Mouse (Mus musculus) forebrain, embryonic 11.5 days (tissue): Measurements from ENCODE around the gene Slc22a23. TPM values are rescaled to one million over a fixed set of nuclear protein-coding genes. Genes with fewer than 3 reads are reported as not detected.
A peak's percentile ranks its signal among the peaks of the same experiment; 100 is the strongest.

Experiments
- ATAC-seq: fragments of 200-750 bp; cut with Nextera tagmentation; replicated peaks from 2 replicates; pipeline ENCODE4 v1.8.0; 2017; ENCODE audit warnings: moderate TSS enrichment; ENCODE audit not compliant: low FRiP score
- DNase-seq: peaks from one replicate; pipeline ENCODE4 v3.0.0-alpha.2; 2017; ENCODE audit warnings: low spot score
- H3K27ac ChIP-seq: fragments of 300-500 bp; sonication (generic); 2 replicates; pipeline ENCODE4 v1.5.1; 2014; ENCODE audit warnings: low read depth, low read length
- H3K27me3 ChIP-seq: fragments of 300-500 bp; sonication (generic); 2 replicates; pipeline ENCODE4 v1.6.1; 2014; ENCODE audit warnings: mild to moderate bottlenecking, low read length, mixed read lengths; ENCODE audit not compliant: control insufficient read depth, insufficient read depth
- H3K36me3 ChIP-seq: fragments of 300-500 bp; sonication (generic); 2 replicates; pipeline ENCODE4 v1.6.1; 2014; ENCODE audit warnings: mild to moderate bottlenecking, low read length, moderate library complexity, mixed read lengths; ENCODE audit not compliant: control insufficient read depth, insufficient read depth
- H3K4me1 ChIP-seq: fragments of 300-500 bp; sonication (generic); replicated peaks from 2 replicates; pipeline ENCODE4 v1.6.1; 2014; ENCODE audit warnings: low read length, mixed read lengths; ENCODE audit not compliant: control insufficient read depth, insufficient read depth
- H3K4me2 ChIP-seq: fragments of 300-500 bp; sonication (generic); 2 replicates; pipeline ENCODE4 v1.6.1; 2014; ENCODE audit warnings: low read depth, mild to moderate bottlenecking, low read length, moderate library complexity, mixed read lengths; ENCODE audit not compliant: severe bottlenecking
- H3K4me3 ChIP-seq: fragments of 300-500 bp; sonication (generic); 2 replicates; pipeline ENCODE4 v1.5.1; 2014; ENCODE audit warnings: low read depth, low read length
- H3K9ac ChIP-seq: fragments of 300-500 bp; sonication (generic); 2 replicates; pipeline ENCODE4 v1.6.1; 2014; ENCODE audit warnings: low read length
- H3K9me3 ChIP-seq: fragments of 300-500 bp; sonication (generic); 2 replicates; pipeline ENCODE4 v1.6.1; 2016; ENCODE audit warnings: low read length, mixed read lengths; ENCODE audit not compliant: control insufficient read depth
- WGBS: fragments of 180-500 bp; shearing (Covaris S2); extraction: QIAGEN DNeasy Blood & Tissue Kit; methylation state at CpG from one replicate; pipeline ENCODE4 v1.1.7; 2014; 5-methylcytosine and 5-hydroxymethylcytosine counted together
- polyA plus RNA-seq: library from polyadenylated mRNA; unstranded; fragments of >200 nt; fragmentation: Nextera tagmentation; extraction: Ambion mirVana; gene quantifications from 2 replicates; pipeline ENCODE4 v1.2.1, GENCODE M21; 2014

Gene Slc22a23
- polyA plus RNA-seq, 1 experiment from 2014 or later: 16.9 TPM

DNA sequence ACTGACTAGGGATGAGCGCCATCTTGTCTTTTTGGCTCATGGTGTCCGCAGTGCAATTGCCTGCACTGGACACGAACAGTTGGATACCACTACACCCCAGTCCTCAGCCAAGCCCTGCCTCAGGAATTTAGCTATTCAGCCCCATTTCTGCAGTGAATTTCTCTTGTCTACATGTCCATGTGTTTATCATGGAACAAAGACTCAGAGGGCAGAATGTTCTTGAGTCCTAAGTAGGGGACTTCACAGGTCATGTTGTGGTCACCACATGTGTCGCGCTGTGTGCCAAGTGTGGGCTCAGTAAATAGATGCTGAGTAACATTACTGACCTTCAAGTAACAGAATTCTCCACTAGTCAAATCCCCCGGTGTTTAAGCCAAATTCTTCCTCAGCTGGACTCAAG, 109.9 kb downstream of the Slc22a23 start:
- Histone ChIP-seq H3K9ac (no peak overlapping the region), H3K4me1 (peaks cover 23% of the 10 kb centered on the region), H3K9me3 (no peaks in the 10 kb centered on the region), H3K4me3 (no peak overlapping the region), H3K4me2 (no peak overlapping the region), H3K27ac (no peak overlapping the region), H3K36me3 (no peaks in the 10 kb centered on the region), H3K27me3 (no peaks in the 10 kb centered on the region)
- WGBS: 93% methylated on average over 6 of the region's 6 CpGs
- DNase-seq: no peak
- no peak for ATAC-seq

DNA sequence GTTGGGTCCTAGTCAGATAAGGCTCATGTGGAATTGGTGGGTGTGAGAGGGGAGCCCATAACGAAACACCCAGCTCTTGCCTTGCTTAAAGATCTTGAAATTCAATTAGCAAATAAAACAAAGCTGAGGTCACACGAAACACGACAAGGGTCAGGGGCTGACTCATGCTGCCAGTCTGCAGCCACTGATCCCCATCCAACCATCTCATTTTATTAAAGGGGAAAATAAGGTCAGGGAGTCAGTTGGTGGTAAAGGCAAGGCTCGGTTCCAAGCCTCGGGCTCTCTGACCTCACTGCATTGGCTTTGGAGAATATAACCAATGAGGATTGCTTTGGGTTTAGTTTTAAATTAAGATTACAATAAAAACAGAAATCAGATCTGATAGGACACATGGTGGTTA, 110.5 kb downstream of the Slc22a23 start:
- Histone ChIP-seq H3K27me3 (no peaks in the 10 kb centered on the region), H3K4me2 (no peak overlapping the region), H3K9ac (no peak overlapping the region), H3K9me3 (no peaks in the 10 kb centered on the region), H3K4me3 (no peak overlapping the region), H3K4me1 (peaks cover 20% of the 10 kb centered on the region), H3K27ac (no peak overlapping the region), H3K36me3 (no peaks in the 10 kb centered on the region)
- no peak for DNase-seq
- ATAC-seq: no peak
- WGBS: 35% methylated on average over 5 of the region's 5 CpGs

DNA sequence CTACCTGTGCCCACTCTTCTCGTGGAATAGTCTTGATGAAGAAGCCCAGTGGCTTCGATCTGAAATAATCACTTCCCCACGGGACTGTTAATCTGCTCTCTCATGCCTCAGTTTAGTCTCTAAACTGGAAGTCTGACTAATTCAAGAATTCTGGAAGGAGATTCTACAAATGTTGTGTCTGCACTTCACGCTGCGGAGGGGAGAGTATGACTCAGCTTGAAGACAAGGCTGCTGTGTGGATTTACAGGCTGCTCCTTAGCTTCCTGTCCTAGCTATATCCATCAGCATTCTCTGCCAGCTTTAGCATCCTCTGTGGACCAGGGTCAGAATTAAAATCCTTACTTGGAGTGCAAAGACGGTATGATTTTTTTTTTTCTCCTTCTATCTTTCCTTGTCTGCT, 112.0 kb downstream of the Slc22a23 start:
- Histone ChIP-seq H3K27ac (no peak overlapping the region), H3K4me1 (peaks cover 7% of the 10 kb centered on the region), H3K9ac (no peak overlapping the region), H3K36me3 (no peaks in the 10 kb centered on the region), H3K27me3 (no peaks in the 10 kb centered on the region), H3K4me2 (no peak overlapping the region), H3K4me3 (no peak overlapping the region), H3K9me3 (no peaks in the 10 kb centered on the region)
- WGBS: 86% methylated on average over 6 of the region's 6 CpGs
- ATAC-seq (no peak), DNase-seq (no peak)

DNA sequence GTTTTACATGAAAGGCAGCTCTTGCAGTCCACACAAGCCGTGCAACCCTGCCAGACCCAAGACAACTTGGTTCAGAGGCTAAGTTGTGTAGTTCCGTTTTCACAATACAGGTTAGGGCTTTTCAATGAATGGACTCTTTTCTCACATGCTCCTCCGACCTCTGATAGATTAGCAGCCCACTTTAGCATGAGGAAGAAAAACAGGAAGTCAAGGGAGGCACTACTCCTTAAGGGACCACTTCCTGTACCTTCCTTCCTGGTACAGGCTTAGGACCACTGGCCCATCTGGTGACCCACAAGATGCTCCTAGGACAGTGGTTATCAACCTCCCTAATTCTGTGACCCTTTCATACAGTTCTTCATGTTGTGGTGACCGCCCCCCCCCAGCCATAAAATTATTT, 116.1 kb downstream of the Slc22a23 start:
- no peaks in the 10 kb centered on the region for H3K27me3 ChIP-seq
- no peaks in the 10 kb centered on the region for H3K36me3 ChIP-seq
- no peak overlapping the region for H3K4me2 ChIP-seq
- no peak for ATAC-seq
- H3K9ac ChIP-seq: no peak overlapping the region
- no peak overlapping the region for H3K4me3 ChIP-seq
- peaks cover 5% of the 10 kb centered on the region; the same call in 1 of the 2 replicates for H3K4me1 ChIP-seq
- WGBS: 69% methylated on average over 4 of the region's 4 CpGs
- H3K9me3 ChIP-seq: no peaks in the 10 kb centered on the region
- H3K27ac ChIP-seq: no peak overlapping the region
- no peak for DNase-seq

DNA sequence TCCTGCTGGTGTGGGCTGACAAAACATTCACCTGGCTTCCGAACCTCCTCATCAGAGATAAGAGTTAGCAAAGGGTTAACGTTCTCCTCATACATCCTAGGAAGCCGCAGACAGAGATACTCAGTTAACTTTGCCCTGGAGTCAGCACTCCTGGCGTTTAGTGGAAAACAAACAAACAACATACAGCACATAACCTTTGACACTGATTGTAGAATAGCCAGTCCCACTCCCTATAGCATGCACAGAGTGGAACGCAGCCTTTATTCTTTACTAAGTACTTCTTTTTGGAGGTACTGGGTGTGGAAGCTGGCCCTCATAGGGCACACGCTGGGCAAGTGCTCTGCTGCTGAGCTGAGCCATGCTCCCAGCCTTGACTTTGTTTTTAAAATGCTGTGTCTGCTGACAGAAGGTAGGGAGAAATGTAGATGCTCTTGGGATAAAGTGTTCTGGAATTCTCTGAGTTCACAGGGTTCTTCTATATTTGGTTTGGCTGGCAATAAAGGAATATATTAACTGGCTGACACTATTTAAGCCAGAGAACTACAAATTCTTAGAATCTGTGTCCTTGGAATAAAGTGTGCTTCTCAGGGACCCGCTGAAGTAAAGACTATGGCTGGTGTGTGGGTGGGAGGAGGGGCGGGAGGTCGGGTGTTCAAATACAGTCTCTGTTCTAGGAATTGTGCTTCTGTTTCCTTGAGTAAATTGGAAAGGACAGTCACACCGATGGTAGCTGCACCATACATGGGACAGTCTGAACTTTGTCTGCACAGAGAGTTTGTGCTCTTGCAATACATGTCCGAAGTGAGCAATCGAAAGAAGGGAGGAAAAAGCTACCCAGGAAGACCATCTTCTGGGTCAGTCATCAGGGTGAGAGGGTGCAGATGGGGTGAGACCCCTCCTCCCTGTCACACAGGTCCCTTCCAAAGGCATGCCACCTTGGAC, 117.0 kb downstream of the Slc22a23 start:
- ATAC-seq: no peak
- Histone ChIP-seq H3K4me1 (peaks cover 5% of the 10 kb centered on the region; the same call in 1 of the 2 replicates), H3K4me3 (no peak overlapping the region), H3K9me3 (no peaks in the 10 kb centered on the region), H3K27me3 (no peaks in the 10 kb centered on the region), H3K27ac (no peak overlapping the region), H3K9ac (no peak overlapping the region), H3K4me2 (no peak overlapping the region), H3K36me3 (no peaks in the 10 kb centered on the region)
- 34% methylated on average over 12 of the region's 12 CpGs for WGBS
- DNase-seq: no peak

DNA sequence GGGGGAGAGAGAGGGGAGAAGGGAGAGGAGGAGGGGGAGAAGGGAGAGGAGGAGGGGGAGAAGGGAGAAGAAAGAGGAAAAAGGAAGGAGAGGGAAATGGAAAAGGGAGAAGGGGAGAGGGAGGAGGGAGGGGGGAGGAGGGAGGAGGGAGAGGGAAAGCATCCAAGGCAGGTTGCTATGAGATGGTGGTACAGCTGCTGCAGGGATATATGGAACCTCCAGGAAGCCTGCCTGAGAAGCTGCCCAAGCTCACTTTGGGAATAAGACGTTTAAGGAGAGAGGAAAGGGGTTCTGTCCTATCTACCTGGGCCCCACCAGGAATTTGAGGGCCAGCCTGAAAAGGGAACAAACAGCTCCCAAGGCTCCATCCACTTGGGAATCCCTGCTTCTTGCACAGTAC, 118.0 kb downstream of the Slc22a23 start:
- Histone ChIP-seq H3K4me2 (no peak overlapping the region), H3K9me3 (no peaks in the 10 kb centered on the region), H3K4me1 (peaks cover 7% of the 10 kb centered on the region; the same call in 1 of the 2 replicates), H3K27me3 (no peaks in the 10 kb centered on the region), H3K36me3 (no peaks in the 10 kb centered on the region), H3K27ac (no peak overlapping the region), H3K9ac (no peak overlapping the region), H3K4me3 (no peak overlapping the region)
- ATAC-seq (peak; percentile 31; the same call in 1 of the 2 replicates), DNase-seq (no peak)
- WGBS: 25% methylated on average over 1 of the region's 1 CpGs

DNA sequence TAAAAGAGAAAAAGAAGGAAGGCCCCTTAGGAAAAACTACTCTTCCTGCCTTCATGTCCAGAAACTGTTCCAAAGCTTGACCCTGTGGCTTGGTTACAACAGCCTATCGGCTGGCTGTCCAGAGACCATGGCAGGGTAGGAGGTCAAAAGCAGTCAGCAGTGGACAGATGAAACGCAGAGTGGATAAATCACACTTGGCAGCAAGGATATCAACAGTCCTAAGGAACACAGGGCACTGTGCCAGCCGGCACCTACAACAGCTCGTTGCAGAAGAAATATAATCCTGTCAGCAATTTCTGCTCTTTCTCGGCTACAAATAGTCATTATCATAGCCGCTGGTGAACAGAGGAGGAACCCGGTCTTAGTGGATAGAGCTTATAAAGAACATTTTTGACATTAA, 122.0 kb downstream of the Slc22a23 start:
- Histone ChIP-seq H3K27ac (no peak overlapping the region), H3K9me3 (no peaks in the 10 kb centered on the region), H3K4me1 (peaks cover 10% of the 10 kb centered on the region; the same call in 1 of the 2 replicates), H3K9ac (no peak overlapping the region), H3K4me2 (no peak overlapping the region), H3K36me3 (no peaks in the 10 kb centered on the region; the same call in 1 of the 2 replicates), H3K4me3 (no peak overlapping the region), H3K27me3 (no peaks in the 10 kb centered on the region)
- WGBS: 72% methylated on average over 7 of the region's 7 CpGs
- no peak for DNase-seq
- ATAC-seq: no peak

DNA sequence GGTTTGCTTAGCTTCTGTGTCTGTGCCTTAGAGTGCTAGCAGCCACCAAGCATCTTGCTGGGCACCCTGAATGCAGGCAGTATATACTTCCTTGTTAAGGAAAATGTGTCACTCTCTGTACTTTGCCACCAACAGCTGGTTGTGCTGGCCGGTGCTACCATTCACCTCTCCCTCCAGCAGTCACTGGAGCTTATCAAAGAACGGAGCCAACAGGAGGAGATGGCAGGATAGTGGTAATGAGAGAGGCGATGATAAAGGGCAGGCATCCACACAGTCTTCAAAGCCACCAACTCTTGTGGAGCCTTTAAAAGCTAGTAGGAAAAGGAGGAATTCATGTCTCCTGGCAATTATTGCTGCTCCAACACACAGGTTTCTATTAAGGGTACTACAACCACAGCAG, 125.3 kb downstream of the Slc22a23 start:
- H3K4me1 ChIP-seq: peaks cover 5% of the 10 kb centered on the region; the same call in 1 of the 2 replicates
- no peaks in the 10 kb centered on the region for H3K9me3 ChIP-seq
- no peak for DNase-seq
- H3K27ac ChIP-seq: no peak overlapping the region
- H3K4me3 ChIP-seq: no peak overlapping the region
- 82% methylated on average over 3 of the region's 3 CpGs for WGBS
- no peaks in the 10 kb centered on the region for H3K27me3 ChIP-seq
- no peak overlapping the region for H3K4me2 ChIP-seq
- no peak overlapping the region for H3K9ac ChIP-seq
- H3K36me3 ChIP-seq: no peaks in the 10 kb centered on the region; the same call in 1 of the 2 replicates
- ATAC-seq: no peak
